Mouse (Mus musculus) right cerebral cortex, adult 2 months (tissue): ENCODE results near the gene Gm8909.
"Not testable (repeated sequence)": the region's sequence is repeated elsewhere in the genome, so short reads cannot be mapped to it uniquely, and the experiment has no call there.

ENCODE experiments used
- DNase-seq, 2 experiments: peaks; one replicate each; pipeline ENCODE4 v3.0.0; 2021 to 2022; ENCODE audit warnings: low spot score in 2 of 2

Gene Gm8909

GRCm38 (mm10) chr17:36168039-36168652 is at the start of gene Gm8909:
TSS of gene Gm8909 (minus strand) at chr17:36168537.
- no peak for DNase-seq

- DNase-seq: no peak
These were observed 47.2 kb upstream of the Gm8909 start for GRCm38 (mm10) chr17:36215586-36215985.

GRCm38 (mm10) chr17:36206846-36207245 is 38.5 kb upstream of the Gm8909 start:
- DNase-seq: no peak

- DNase-seq: no peak
These were observed 37.5 kb upstream of the Gm8909 start for GRCm38 (mm10) chr17:36205862-36206261.

- no peak for DNase-seq
These were observed 37.1 kb upstream of the Gm8909 start for GRCm38 (mm10) chr17:36205456-36205855.

GRCm38 (mm10) chr17:36201851-36202250 is 33.5 kb upstream of the Gm8909 start:
- DNase-seq: no peak

- no peak for DNase-seq
These were observed 30.0 kb upstream of the Gm8909 start for GRCm38 (mm10) chr17:36198317-36198716.

GRCm38 (mm10) chr17:36194471-36194870 is 26.1 kb upstream of the Gm8909 start:
- DNase-seq: no peak

GRCm38 (mm10) chr17:36193546-36194141 is 25.3 kb upstream of the Gm8909 start:
- peak; percentile 52 to 64 for DNase-seq

- no peak for DNase-seq
These were observed 24.0 kb upstream of the Gm8909 start for GRCm38 (mm10) chr17:36192371-36192770.

GRCm38 (mm10) chr17:36190169-36190507 is 21.8 kb upstream of the Gm8909 start, which contains the start of gene H2-T3:
TSS of gene H2-T3 (minus strand) at chr17:36190287.
- DNase-seq: no peak

GRCm38 (mm10) chr17:36189491-36190168 is 21.3 kb upstream of the Gm8909 start:
- DNase-seq: no peak

GRCm38 (mm10) chr17:36187540-36187939 is 19.2 kb upstream of the Gm8909 start:
- no peak for DNase-seq

- no peak for DNase-seq
These were observed 13.9 kb upstream of the Gm8909 start for GRCm38 (mm10) chr17:36182212-36182611.

- DNase-seq: not testable (repeated sequence)
These were observed 11.1 kb upstream of the Gm8909 start for GRCm38 (mm10) chr17:36179446-36179845.

GRCm38 (mm10) chr17:36178938-36179337 is 10.6 kb upstream of the Gm8909 start:
- not testable (repeated sequence) for DNase-seq

- not testable (repeated sequence) for DNase-seq
These were observed 7.8 kb upstream of the Gm8909 start for GRCm38 (mm10) chr17:36176132-36176531.

- no peak for DNase-seq
These were observed 2.0 kb upstream of the Gm8909 start for GRCm38 (mm10) chr17:36170287-36170814.

- DNase-seq: no peak
These were observed 1.4 kb upstream of the Gm8909 start for GRCm38 (mm10) chr17:36169753-36170152.

GRCm38 (mm10) chr17:36169094-36169493 is 757 bp upstream of the Gm8909 start:
- not testable (repeated sequence) for DNase-seq

GRCm38 (mm10) chr17:36167306-36168038 is 865 bp downstream of the Gm8909 start:
- no peak for DNase-seq

- DNase-seq: not testable (repeated sequence)
These were observed 1.4 kb downstream of the Gm8909 start for GRCm38 (mm10) chr17:36166901-36167300.
